Mouse (Mus musculus) midbrain, embryonic 14.5 days (tissue): ENCODE results near the gene Suz12. TPM values are rescaled to one million over a fixed set of nuclear protein-coding genes. Genes with fewer than 3 reads are reported as not detected.
"Not testable (repeated sequence)": the region's sequence is repeated elsewhere in the genome, so short reads cannot be mapped to it uniquely, and the experiment has no call there.

ENCODE experiments used
- ATAC-seq: fragments of 200-750 bp; cut with Nextera tagmentation; 2 replicates; pipeline ENCODE4 v1.8.0; 2017; ENCODE audit warnings: moderate number of reproducible peaks, moderate library complexity; ENCODE audit not compliant: low FRiP score, low TSS enrichment
- DNase-seq: peaks from one replicate; pipeline ENCODE4 v3.0.0-alpha.2; 2015
- H3K27ac ChIP-seq: fragments of 300-500 bp; sonication (generic); replicated peaks from 2 replicates; pipeline ENCODE4 v1.5.1; 2014; ENCODE audit warnings: mild to moderate bottlenecking, low read depth, low read length, moderate library complexity
- H3K27me3 ChIP-seq: fragments of 300-500 bp; sonication (generic); 2 replicates; pipeline ENCODE4 v1.6.1; 2014; ENCODE audit warnings: low read length, control low read depth, mixed read lengths; ENCODE audit not compliant: control insufficient read depth, insufficient read depth
- H3K36me3 ChIP-seq: fragments of 300-500 bp; sonication (generic); 2 replicates; pipeline ENCODE4 v1.6.1; 2014; ENCODE audit warnings: low read length, control low read depth; ENCODE audit not compliant: control insufficient read depth, insufficient read depth
- H3K4me1 ChIP-seq: fragments of 300-500 bp; sonication (generic); 2 replicates; pipeline ENCODE4 v1.6.1; 2014; ENCODE audit warnings: mild to moderate bottlenecking, antibody characterized with exemption, low read length, control low read depth; ENCODE audit not compliant: control insufficient read depth, insufficient read depth
- H3K4me2 ChIP-seq: fragments of 300-500 bp; sonication (generic); 2 replicates; pipeline ENCODE4 v1.6.1; 2014; ENCODE audit warnings: mild to moderate bottlenecking, low read length, moderate library complexity
- H3K4me3 ChIP-seq: fragments of 300-500 bp; sonication (generic); replicated peaks from 2 replicates; pipeline ENCODE4 v1.5.1; 2014; ENCODE audit warnings: low read depth, low read length
- H3K9ac ChIP-seq: fragments of 300-500 bp; sonication (generic); replicated peaks from 2 replicates; pipeline ENCODE4 v1.6.1; 2014; ENCODE audit warnings: mild to moderate bottlenecking, low read length, moderate library complexity
- H3K9me3 ChIP-seq: fragments of 300-500 bp; sonication (generic); 2 replicates; pipeline ENCODE4 v1.6.1; 2016; ENCODE audit warnings: low read length, control low read depth, mixed read lengths; ENCODE audit not compliant: control insufficient read depth
- WGBS: fragments of 180-500 bp; shearing (Covaris S2); extraction: QIAGEN DNeasy Blood & Tissue Kit; methylation state at CpG from one replicate; pipeline ENCODE4 v1.1.7; 2014; 5-methylcytosine and 5-hydroxymethylcytosine counted together
- polyA plus RNA-seq: library from polyadenylated mRNA; unstranded; fragments of >200 nt; fragmentation: Nextera tagmentation; extraction: Ambion mirVana; gene quantifications from 2 replicates; pipeline ENCODE4 v1.2.1, GENCODE M21; 2014

The Suz12 gene
- polyA plus RNA-seq, 1 experiment from 2014 or later, result 21.4 TPM

- no peak for ATAC-seq
- no peak overlapping the region for H3K27ac ChIP-seq
- H3K9me3 ChIP-seq, result no peaks in the 10 kb centered on the region
- H3K36me3 ChIP-seq, result peaks cover 19% of the 10 kb centered on the region; the same call in 1 of the 2 replicates
- no peak for DNase-seq
- H3K4me2 ChIP-seq, result no peak overlapping the region
- 83% methylated on average over 5 of the region's 5 CpGs for WGBS
- no peak overlapping the region for H3K4me3 ChIP-seq
- no peaks in the 10 kb centered on the region for H3K4me1 ChIP-seq
- no peaks in the 10 kb centered on the region for H3K27me3 ChIP-seq
- no peak overlapping the region for H3K9ac ChIP-seq
These were observed 60.3 kb downstream of the Suz12 start for GRCm38 (mm10) chr11:80053171-80053570.

GRCm38 (mm10) chr11:80054659-80055058 is 61.8 kb downstream of the Suz12 start:
- DNase-seq (no peak), ATAC-seq (no peak)
- H3K9me3 ChIP-seq, result no peaks in the 10 kb centered on the region
- no peaks in the 10 kb centered on the region for H3K27me3 ChIP-seq
- H3K4me1 ChIP-seq, result no peaks in the 10 kb centered on the region
- no peak overlapping the region for H3K4me2 ChIP-seq
- no peak overlapping the region for H3K9ac ChIP-seq
- 87% methylated on average over 4 of the region's 4 CpGs for WGBS
- peaks cover 22% of the 10 kb centered on the region; the same call in 1 of the 2 replicates for H3K36me3 ChIP-seq
- no peak overlapping the region for H3K4me3 ChIP-seq
- no peak overlapping the region for H3K27ac ChIP-seq

GRCm38 (mm10) chr11:80056141-80056540 is 63.2 kb downstream of the Suz12 start:
- Histone ChIP-seq H3K4me3 (no peak overlapping the region), H3K27ac (no peak overlapping the region), H3K36me3 (peaks cover 27% of the 10 kb centered on the region), H3K4me2 (no peak overlapping the region), H3K4me1 (no peaks in the 10 kb centered on the region), H3K9ac (no peak overlapping the region), H3K9me3 (no peaks in the 10 kb centered on the region), H3K27me3 (no peaks in the 10 kb centered on the region)
- no peak for ATAC-seq
- 92% methylated on average over 9 of the region's 9 CpGs for WGBS
- no peak for DNase-seq

GRCm38 (mm10) chr11:80062159-80062558 is 69.3 kb downstream of the Suz12 start:
- Histone ChIP-seq H3K27ac (no peak overlapping the region), H3K4me1 (no peaks in the 10 kb centered on the region), H3K36me3 (peaks cover 17% of the 10 kb centered on the region), H3K27me3 (no peaks in the 10 kb centered on the region), H3K4me2 (no peak overlapping the region), H3K9ac (no peak overlapping the region), H3K4me3 (no peak overlapping the region), H3K9me3 (no peaks in the 10 kb centered on the region)
- DNase-seq, result no peak
- ATAC-seq, result no peak
- WGBS, result 66% methylated on average over 4 of the region's 4 CpGs

GRCm38 (mm10) chr11:80066373-80066772 is 73.5 kb downstream of the Suz12 start:
- H3K4me2 ChIP-seq, H3K9me3 ChIP-seq, H3K27me3 ChIP-seq, DNase-seq, H3K9ac ChIP-seq, H3K4me1 ChIP-seq, H3K27ac ChIP-seq, H3K4me3 ChIP-seq, ATAC-seq, H3K36me3 ChIP-seq: not testable (repeated sequence)
- 90% methylated on average over 4 of the region's 4 CpGs for WGBS

- WGBS, result 95% methylated on average over 5 of the region's 5 CpGs
- DNase-seq (no peak), ATAC-seq (no peak)
- H3K27ac ChIP-seq, result no peak overlapping the region
- H3K4me3 ChIP-seq, result no peak overlapping the region
- H3K9me3 ChIP-seq, result no peaks in the 10 kb centered on the region
- H3K4me2 ChIP-seq, result no peak overlapping the region
- no peaks in the 10 kb centered on the region for H3K4me1 ChIP-seq
- no peaks in the 10 kb centered on the region for H3K27me3 ChIP-seq
- no peaks in the 10 kb centered on the region for H3K36me3 ChIP-seq
- no peak overlapping the region for H3K9ac ChIP-seq
These were observed 74.7 kb downstream of the Suz12 start for GRCm38 (mm10) chr11:80067558-80067957.

- Histone ChIP-seq H3K4me2 (no peak overlapping the region), H3K4me1 (no peaks in the 10 kb centered on the region), H3K9me3 (no peaks in the 10 kb centered on the region), H3K9ac (no peak overlapping the region), H3K4me3 (no peak overlapping the region), H3K27me3 (no peaks in the 10 kb centered on the region), H3K27ac (no peak overlapping the region), H3K36me3 (no peaks in the 10 kb centered on the region)
- DNase-seq (no peak), ATAC-seq (no peak)
- WGBS, result 89% methylated on average over 3 of the region's 3 CpGs
These were observed 76.9 kb downstream of the Suz12 start for GRCm38 (mm10) chr11:80069815-80070214.

GRCm38 (mm10) chr11:80071039-80071438 is 78.1 kb downstream of the Suz12 start:
- no peak overlapping the region for H3K4me3 ChIP-seq
- H3K9me3 ChIP-seq, result no peaks in the 10 kb centered on the region
- H3K27me3 ChIP-seq, result no peaks in the 10 kb centered on the region
- no peak overlapping the region for H3K4me2 ChIP-seq
- no peak overlapping the region for H3K27ac ChIP-seq
- no peak overlapping the region for H3K9ac ChIP-seq
- no peaks in the 10 kb centered on the region for H3K36me3 ChIP-seq
- ATAC-seq (no peak), DNase-seq (no peak)
- WGBS, result 96% methylated on average over 2 of the region's 2 CpGs
- H3K4me1 ChIP-seq, result no peaks in the 10 kb centered on the region

- Histone ChIP-seq H3K4me1 (no peaks in the 10 kb centered on the region), H3K9ac (no peak overlapping the region), H3K9me3 (no peaks in the 10 kb centered on the region), H3K4me3 (no peak overlapping the region), H3K27ac (no peak overlapping the region), H3K36me3 (no peaks in the 10 kb centered on the region), H3K4me2 (no peak overlapping the region), H3K27me3 (no peaks in the 10 kb centered on the region)
- ATAC-seq (no peak), DNase-seq (no peak)
- 97% methylated on average over 3 of the region's 3 CpGs for WGBS
These were observed 79.5 kb downstream of the Suz12 start for GRCm38 (mm10) chr11:80072365-80072764.
